Mouse (Mus musculus): ENCODE results near the gene Fdx1l. TPM values are rescaled to one million over a fixed set of nuclear protein-coding genes. Genes with fewer than 3 reads are reported as not detected.
"Not testable (repeated sequence)": the region's sequence is repeated elsewhere in the genome, so short reads cannot be mapped to it uniquely, and the experiment has no call there.

The Fdx1l gene
- polyA plus RNA-seq, 1 experiment from 2014 or later = 61.0 TPM

DNA sequence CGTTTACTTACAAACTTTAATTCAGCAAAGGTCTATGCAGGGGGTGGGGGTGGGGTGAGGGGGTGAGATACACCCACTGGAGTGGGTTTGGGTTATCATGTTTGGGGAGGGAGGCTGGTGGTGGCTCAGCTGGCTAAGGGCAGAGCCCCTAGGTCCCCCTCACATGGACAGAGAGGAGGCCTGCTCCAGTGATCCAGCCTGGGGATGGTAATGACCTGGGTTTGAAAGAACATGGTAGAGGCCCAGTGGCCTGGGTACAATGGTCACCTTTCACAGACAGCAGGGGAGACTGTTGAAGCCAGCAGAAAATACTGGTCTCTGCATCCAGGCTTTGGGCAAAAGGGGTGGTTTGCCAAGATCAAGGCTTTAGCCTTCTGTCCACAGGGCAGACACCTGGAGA lies 759 bp upstream of the Fdx1l start:
- DNase-seq (ENCODE audit: low read depth, low spot score) = no peak
- POLR2A ChIA-PET = interaction anchor here (0.6 to 1.4 kb wide), 2 partner anchors 9 to 39 kb away, joined by 4 to 7 read pairs; no protein-coding TSS in a partner anchor
- TF ChIP-seq CTCF (IDR thresholded peaks at IDR 0.05) = no peak
- CTCF ChIA-PET = interaction anchor here (1.5 to 2.0 kb wide), 2 partner anchors 18 to 43 kb away, joined by 4 to 6 read pairs; no protein-coding TSS in a partner anchor
- in situ Hi-C loops (cut with MboI; ENCODE audit: low pct_unique_long_range_greater_than_20kb) = loop anchor here (5.0 kb wide), 1 partner anchor 42 kb away; the partner anchor contains the start of gene Icam5
- ATAC-seq = no peak
- H3K27me3 ChIP-seq = no peaks in the 10 kb centered on the region

DNA sequence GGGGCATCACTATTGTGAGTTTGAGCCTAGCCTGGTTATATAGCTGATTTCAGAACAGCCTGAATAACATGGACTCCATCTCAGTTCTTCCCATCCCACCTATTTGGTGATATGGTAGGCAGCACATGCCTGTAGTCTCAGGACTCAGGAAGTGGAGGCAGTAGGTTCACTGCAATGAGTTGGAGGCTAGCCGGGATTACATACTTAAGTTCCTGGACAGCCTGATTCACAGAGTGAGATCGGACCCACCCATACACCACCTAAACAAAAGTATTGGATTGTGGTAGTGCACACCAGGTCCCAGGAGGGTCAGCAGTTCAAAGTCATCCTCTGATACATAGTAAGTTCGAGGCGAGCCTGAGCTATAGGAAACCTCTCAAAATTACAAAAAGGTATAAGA lies 773 bp downstream of the Fdx1l start:
- H3K27me3 ChIP-seq = no peaks in the 10 kb centered on the region
- ChIA-PET CTCF (interaction anchor here (1.5 to 2.0 kb wide), 3 partner anchors 12 to 64 kb away, joined by 4 to 7 read pairs (median 6); no protein-coding TSS in a partner anchor), POLR2A (interaction anchor here (1.4 kb wide), 1 partner anchor 10 kb away, joined by 7 read pairs; no protein-coding TSS in a partner anchor)
- DNase-seq (ENCODE audit: low read depth, low spot score) = no peak
- peak; percentile 17 for ATAC-seq
- TF ChIP-seq CTCF (IDR thresholded peaks at IDR 0.05) = no peak
- in situ Hi-C loops (cut with MboI; ENCODE audit: low pct_unique_long_range_greater_than_20kb) = loop anchor here (5.0 kb wide), 1 partner anchor 40 kb away; the partner anchor contains the start of gene Icam5

GRCm38 (mm10) chr9:21067006-21067684 lies 6.3 kb downstream of the Fdx1l start, which contains the start of gene Zglp1:
Zglp1 (minus strand) TSS chr9:21067093.
- H3K27me3 ChIP-seq = no peaks in the 10 kb centered on the region
- TF ChIP-seq CTCF (IDR thresholded peaks at IDR 0.05) = no peak
- ChIA-PET CTCF (no interaction called here), POLR2A (interaction anchor here (1.0 kb wide), 1 partner anchor 14 kb away, joined by 6 read pairs; no protein-coding TSS in a partner anchor)
- in situ Hi-C loops (cut with MboI; ENCODE audit: low pct_unique_long_range_greater_than_20kb) = no loop called here
- DNase-seq (ENCODE audit: low read depth, low spot score) = no peak
- ATAC-seq = no peak

GRCm38 (mm10) chr9:21062928-21063327 lies 10.5 kb downstream of the Fdx1l start:
- CTCF ChIA-PET = no interaction called here
- POLR2A ChIA-PET = no interaction called here
- ATAC-seq = no peak

DNA sequence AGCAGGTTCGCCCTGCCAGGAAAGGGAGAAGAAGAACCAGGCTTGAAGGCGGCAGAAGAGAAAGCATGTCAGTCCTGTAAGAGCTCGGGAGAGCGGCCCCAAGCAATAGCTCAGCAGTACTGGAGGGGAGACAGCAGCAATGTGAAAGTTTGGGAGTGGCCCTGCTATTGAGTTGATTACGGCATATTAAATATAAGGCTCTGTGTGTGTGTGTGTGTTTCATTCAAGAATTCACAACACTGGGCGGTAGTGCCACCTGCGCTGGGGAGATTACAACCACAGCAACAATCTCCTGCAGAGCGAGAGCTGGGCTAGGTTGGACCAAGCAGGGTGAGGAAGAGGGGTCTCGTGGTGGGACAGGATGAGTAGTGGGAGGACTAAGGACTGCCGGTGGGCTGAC lies 21.8 kb downstream of the Fdx1l start:
- ChIA-PET POLR2A (no interaction called here), CTCF (no interaction called here)
- no peak for ATAC-seq

More at GRCm38 (mm10) chr9:21062928-21063327, 10.5 kb downstream of the Fdx1l start:
- in situ Hi-C loops (cut with MboI; ENCODE audit: low pct_unique_long_range_greater_than_20kb) = no loop called here
- H3K27me3 ChIP-seq = no peaks in the 10 kb centered on the region
- TF ChIP-seq CTCF (IDR thresholded peaks at IDR 0.05) = no peak
- DNase-seq (ENCODE audit: low read depth, low spot score) = no peak

DNA sequence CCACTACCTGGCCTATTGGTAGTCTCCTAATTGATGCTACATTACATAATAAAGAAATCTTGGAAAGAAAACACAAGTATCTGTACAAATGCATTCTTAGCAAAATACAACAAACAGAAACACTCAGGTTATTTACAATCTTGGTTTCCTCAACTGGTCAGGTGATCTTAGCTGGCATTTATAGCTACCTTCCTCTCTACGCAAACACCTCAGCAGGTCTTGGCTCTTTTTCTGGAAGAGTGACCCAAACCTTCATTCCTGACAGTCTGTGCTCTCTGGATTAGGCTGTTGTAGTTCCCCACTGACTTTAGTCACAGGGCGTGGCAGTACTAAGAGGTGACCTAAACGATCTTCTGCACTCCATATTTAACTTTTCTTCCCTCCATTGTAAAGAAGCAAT lies 28.2 kb downstream of the Fdx1l start:
- TF ChIP-seq CTCF (IDR thresholded peaks at IDR 0.05) = no peak
- ATAC-seq = no peak
- ChIA-PET POLR2A (no interaction called here), CTCF (no interaction called here)
- peaks cover 5% of the 10 kb centered on the region for H3K27me3 ChIP-seq
- no peak for DNase-seq (ENCODE audit: low read depth, low spot score)
- in situ Hi-C loops (cut with MboI; ENCODE audit: low pct_unique_long_range_greater_than_20kb) = no loop called here

More for the DNA sequence above, 21.8 kb downstream of the Fdx1l start:
- in situ Hi-C loops (cut with MboI; ENCODE audit: low pct_unique_long_range_greater_than_20kb) = no loop called here
- no peak for TF ChIP-seq CTCF (IDR thresholded peaks at IDR 0.05)
- H3K27me3 ChIP-seq = peaks cover 9% of the 10 kb centered on the region
- DNase-seq (ENCODE audit: low read depth, low spot score) = no peak

GRCm38 (mm10) chr9:21044785-21045184 lies 28.6 kb downstream of the Fdx1l start:
- DNase-seq (ENCODE audit: low read depth, low spot score); ATAC-seq; CTCF ChIA-PET; H3K27me3 ChIP-seq; POLR2A ChIA-PET; in situ Hi-C loops (cut with MboI; ENCODE audit: low pct_unique_long_range_greater_than_20kb): not testable (repeated sequence)

GRCm38 (mm10) chr9:21043563-21043962 lies 29.9 kb downstream of the Fdx1l start:
- POLR2A ChIA-PET = no interaction called here
- H3K27me3 ChIP-seq = no peaks in the 10 kb centered on the region
- ATAC-seq (no peak), DNase-seq (ENCODE audit: low read depth, low spot score) (no peak)
- CTCF ChIA-PET = no interaction called here
- in situ Hi-C loops (cut with MboI; ENCODE audit: low pct_unique_long_range_greater_than_20kb) = no loop called here
- no peak for TF ChIP-seq CTCF (IDR thresholded peaks at IDR 0.05)

GRCm38 (mm10) chr9:21041308-21041707 lies 32.1 kb downstream of the Fdx1l start:
- H3K27me3 ChIP-seq = no peaks in the 10 kb centered on the region
- no peak for ATAC-seq
- no peak for TF ChIP-seq CTCF (IDR thresholded peaks at IDR 0.05)

GRCm38 (mm10) chr9:21039779-21040178 lies 33.6 kb downstream of the Fdx1l start:
- no peak for TF ChIP-seq CTCF (IDR thresholded peaks at IDR 0.05)
- in situ Hi-C loops (cut with MboI; ENCODE audit: low pct_unique_long_range_greater_than_20kb) = no loop called here
- ATAC-seq (no peak), DNase-seq (ENCODE audit: low read depth, low spot score) (no peak)
- POLR2A ChIA-PET = no interaction called here
- CTCF ChIA-PET = no interaction called here
- no peaks in the 10 kb centered on the region for H3K27me3 ChIP-seq

More at GRCm38 (mm10) chr9:21041308-21041707, 32.1 kb downstream of the Fdx1l start:
- CTCF ChIA-PET = interaction anchor here (1.2 kb wide), 1 partner anchor 12 kb away, joined by 4 read pairs; the partner anchor contains the start of gene Icam4
- POLR2A ChIA-PET = no interaction called here
- in situ Hi-C loops (cut with MboI; ENCODE audit: low pct_unique_long_range_greater_than_20kb) = no loop called here
- no peak for DNase-seq (ENCODE audit: low read depth, low spot score)

- ATAC-seq (no peak), DNase-seq (ENCODE audit: low read depth, low spot score) (no peak)
- in situ Hi-C loops (cut with MboI; ENCODE audit: low pct_unique_long_range_greater_than_20kb) = no loop called here
- no peak for TF ChIP-seq CTCF (IDR thresholded peaks at IDR 0.05)
- POLR2A ChIA-PET = no interaction called here
- CTCF ChIA-PET = interaction anchor here (1.4 kb wide), 1 partner anchor 28 kb away, joined by 3 read pairs; no protein-coding TSS in a partner anchor
- no peaks in the 10 kb centered on the region for H3K27me3 ChIP-seq
These were observed 35.9 kb downstream of the Fdx1l start for GRCm38 (mm10) chr9:21037481-21037891.

Measured in Patski (cell line).